Mouse (Mus musculus) erythroblast, embryonic 14.5 days (primary cell): ENCODE results near the gene Mef2b. TPM values are rescaled to one million over a fixed set of nuclear protein-coding genes. Genes with fewer than 3 reads are reported as not detected.
A peak's percentile ranks its signal among the peaks of the same experiment; 100 is the strongest.

Source experiments
- H3K27me3 ChIP-seq: 2 replicates; pipeline ENCODE4 v1.6.1; 2012; ENCODE audit warnings: inconsistent platforms; ENCODE audit not compliant: control insufficient read depth
- H3K36me3 ChIP-seq: 2 replicates; pipeline ENCODE4 v1.6.1; 2012; ENCODE audit warnings: mild to moderate bottlenecking, inconsistent platforms; ENCODE audit not compliant: control insufficient read depth
- H3K4me1 ChIP-seq: 2 replicates; pipeline ENCODE4 v1.6.1; 2012; ENCODE audit warnings: inconsistent platforms; ENCODE audit not compliant: control insufficient read depth
- H3K4me3 ChIP-seq: replicated peaks from 2 replicates; pipeline ENCODE3; 2012; ENCODE audit warnings: moderate library complexity, mild to moderate bottlenecking, inconsistent platforms
- H3K9me3 ChIP-seq: 2 replicates; pipeline ENCODE4 v1.6.1; 2012; ENCODE audit warnings: low read length, inconsistent platforms, mixed read lengths; ENCODE audit not compliant: control insufficient read depth
- GATA1 ChIP-seq: IDR thresholded peaks from 2 replicates; pipeline ENCODE4 v1.6.1; 2012; ENCODE audit warnings: low read length, inconsistent platforms, mixed read lengths
- TAL1 ChIP-seq: IDR thresholded peaks from 3 replicates; pipeline ENCODE4 v1.6.1; 2012; ENCODE audit warnings: low read length, inconsistent platforms, mixed read lengths
- polyA plus RNA-seq: library from polyadenylated mRNA; stranded (reverse); fragments of >175 nt; gene quantifications from 2 replicates; pipeline ENCODE4 v1.2.3, GENCODE M21; 2012

The Mef2b gene
- polyA plus RNA-seq, 1 experiment = 0.29 TPM

DNA sequence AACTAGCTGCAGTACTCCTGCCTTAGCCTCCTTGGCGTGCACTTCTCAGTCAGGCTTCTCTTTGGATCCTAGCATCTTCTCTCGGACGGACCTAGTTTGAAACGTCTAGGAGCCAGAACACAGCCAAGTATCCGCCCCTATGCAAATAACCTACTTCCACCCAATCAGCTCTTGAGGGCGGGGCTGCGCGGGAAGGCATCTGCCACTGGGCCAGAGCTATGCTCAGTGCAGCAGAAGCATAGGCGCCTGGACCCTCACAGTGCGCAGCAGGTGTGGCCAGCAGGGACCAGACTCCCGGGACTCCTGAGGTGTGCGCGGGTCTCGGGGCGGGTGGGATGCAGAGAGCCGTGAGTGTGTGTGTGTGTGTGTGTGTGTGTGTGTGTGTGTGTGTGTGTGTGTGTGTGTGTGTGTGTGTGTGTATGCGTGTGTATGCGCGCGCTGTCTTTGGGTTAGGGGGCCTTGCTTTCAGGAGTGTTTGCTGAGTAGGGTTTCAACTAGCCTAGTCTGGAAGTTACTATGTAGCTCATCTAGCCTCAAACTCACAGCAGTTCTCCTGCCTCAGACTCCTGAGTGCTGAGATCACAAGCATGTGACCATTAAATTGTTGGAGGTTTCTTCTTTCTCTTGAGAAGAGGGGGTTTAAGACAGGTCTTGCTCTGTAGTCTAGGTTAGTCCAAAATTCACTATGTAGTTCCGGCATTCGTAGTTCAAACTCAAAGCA, 13.2 kb downstream of the Mef2b start:
- Histone ChIP-seq H3K4me1 (peaks cover 16% of the 10 kb centered on the region), H3K9me3 (no peaks in the 10 kb centered on the region), H3K36me3 (no peaks in the 10 kb centered on the region), H3K4me3 (peak overlapping the region; percentile 28), H3K27me3 (peaks cover 31% of the 10 kb centered on the region)
- TF ChIP-seq TAL1 = no peak
- no peak for TF ChIP-seq GATA1

DNA sequence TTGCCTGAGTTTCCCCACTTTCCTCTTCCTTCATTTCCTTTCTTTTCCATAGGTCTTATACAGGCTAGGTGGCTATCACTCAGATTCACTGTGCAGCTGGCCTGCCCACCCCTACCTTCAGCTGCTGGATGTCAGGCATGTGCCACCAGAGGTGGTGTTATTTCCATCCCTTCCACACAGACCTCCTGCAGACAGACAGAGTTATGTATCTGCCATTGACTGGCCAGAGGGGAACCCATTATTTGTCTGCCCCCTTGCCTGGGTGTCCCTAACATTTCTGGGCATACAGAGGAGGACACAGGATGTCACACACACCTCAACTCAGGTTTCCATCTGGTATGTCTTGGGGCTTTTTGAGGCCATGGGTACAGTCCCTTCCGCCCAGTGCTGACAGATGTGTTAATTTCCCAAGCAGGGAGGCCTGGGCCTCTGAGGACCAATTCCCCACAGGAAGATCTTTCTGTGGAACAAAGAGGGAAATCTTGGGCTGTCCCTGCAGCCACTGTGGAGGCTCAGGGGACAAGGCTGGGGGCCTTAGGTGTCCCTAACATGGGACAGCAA, 17.8 kb downstream of the Mef2b start:
- no peaks in the 10 kb centered on the region for H3K9me3 ChIP-seq
- TF ChIP-seq TAL1 = no peak
- no peak for TF ChIP-seq GATA1
- peaks cover 64% of the 10 kb centered on the region for H3K27me3 ChIP-seq
- no peaks in the 10 kb centered on the region for H3K36me3 ChIP-seq
- H3K4me3 ChIP-seq = no peak overlapping the region
- peaks cover 21% of the 10 kb centered on the region for H3K4me1 ChIP-seq

DNA sequence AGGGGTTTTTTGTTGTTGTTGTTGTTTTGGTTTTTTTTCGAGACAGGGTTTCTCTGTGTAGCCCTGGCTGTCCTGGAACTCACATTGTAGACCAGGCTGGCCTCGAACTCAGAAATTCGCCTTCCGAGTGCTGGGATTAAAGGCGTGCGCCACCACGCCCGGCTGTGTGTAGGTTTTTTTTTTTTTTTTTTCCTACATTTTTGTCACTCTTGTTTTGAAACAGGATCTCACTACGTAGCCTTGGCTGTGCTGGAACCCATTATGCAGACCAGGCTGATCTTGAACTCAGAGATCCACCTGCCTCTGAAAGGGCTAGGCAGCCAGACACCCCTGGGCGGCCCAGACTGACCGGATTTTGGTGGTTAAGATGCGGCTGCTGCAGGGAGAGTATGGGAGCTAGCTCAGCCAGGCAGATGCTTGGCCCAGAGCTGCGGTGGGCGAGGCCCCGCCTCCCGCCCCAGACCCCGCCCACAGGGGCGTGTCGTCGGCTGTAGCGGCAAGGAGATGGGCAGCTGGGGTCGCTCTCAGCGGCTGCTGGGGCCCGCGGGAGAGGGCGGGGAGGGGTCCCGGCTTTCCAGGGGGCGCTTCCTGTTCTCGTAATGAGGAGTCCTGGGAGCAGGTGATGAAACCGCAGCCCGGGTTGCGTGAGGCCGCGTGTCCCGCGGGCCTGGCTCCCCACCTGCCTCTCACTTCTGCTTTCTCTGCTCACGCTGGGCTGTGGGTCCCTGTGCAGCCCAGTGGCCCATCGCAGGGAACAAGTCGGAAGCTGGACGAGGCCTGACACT, 18.8 kb downstream of the Mef2b start:
- H3K9me3 ChIP-seq = no peaks in the 10 kb centered on the region
- TF ChIP-seq GATA1 (no peak), TAL1 (no peak)
- peaks cover 62% of the 10 kb centered on the region for H3K27me3 ChIP-seq
- peaks cover 12% of the 10 kb centered on the region for H3K4me1 ChIP-seq
- H3K4me3 ChIP-seq = peak overlapping the region; percentile 65
- H3K36me3 ChIP-seq = no peaks in the 10 kb centered on the region

DNA sequence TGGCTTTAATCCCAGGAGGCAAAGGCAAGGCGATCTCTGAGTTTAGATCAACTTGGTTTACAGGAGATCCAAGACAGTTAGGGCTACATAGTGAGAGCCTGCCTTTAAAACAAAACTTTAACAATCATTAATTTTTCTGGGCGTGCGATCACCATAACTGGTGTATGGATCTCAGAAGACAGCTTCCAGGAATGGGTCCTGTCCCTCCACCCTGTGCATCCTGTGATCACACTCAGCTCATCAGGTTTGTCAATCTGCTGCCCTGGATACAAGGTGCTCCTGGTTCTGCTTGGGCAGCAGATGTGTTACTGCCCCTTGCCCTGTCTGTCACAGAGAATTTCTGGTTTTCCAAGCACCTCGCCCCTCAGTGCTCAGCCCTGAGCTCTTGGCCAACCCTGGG, 19.7 kb downstream of the Mef2b start:
- H3K36me3 ChIP-seq = no peaks in the 10 kb centered on the region
- TF ChIP-seq GATA1 = no peak
- no peak for TF ChIP-seq TAL1
- H3K27me3 ChIP-seq = peaks cover 67% of the 10 kb centered on the region
- H3K4me3 ChIP-seq = no peak overlapping the region
- H3K9me3 ChIP-seq = no peaks in the 10 kb centered on the region
- peaks cover 12% of the 10 kb centered on the region for H3K4me1 ChIP-seq

DNA sequence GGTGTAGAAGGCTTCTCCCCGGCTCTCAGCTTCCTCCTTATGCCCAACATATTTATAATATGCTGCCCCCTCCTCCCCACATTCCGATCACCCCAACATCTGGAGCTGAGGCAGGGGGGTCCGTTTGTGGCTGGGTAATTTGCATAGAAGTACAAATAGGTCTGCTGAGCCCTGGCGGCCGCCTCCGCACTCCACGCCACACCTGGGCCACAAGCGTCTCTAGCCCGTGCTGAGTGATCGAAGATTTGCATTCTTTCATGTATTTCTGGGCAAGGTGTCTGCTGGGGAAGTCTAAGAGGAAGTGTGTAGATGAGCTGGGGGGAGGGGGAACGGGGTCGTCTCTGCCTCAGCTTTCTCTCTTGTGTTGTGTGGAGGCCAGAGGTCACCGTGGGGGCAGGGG, 20.5 kb downstream of the Mef2b start:
- H3K27me3 ChIP-seq = peaks cover 67% of the 10 kb centered on the region
- peaks cover 13% of the 10 kb centered on the region for H3K4me1 ChIP-seq
- H3K9me3 ChIP-seq = no peaks in the 10 kb centered on the region
- TF ChIP-seq TAL1 (no peak), GATA1 (no peak)
- H3K4me3 ChIP-seq = no peak overlapping the region
- no peaks in the 10 kb centered on the region for H3K36me3 ChIP-seq

DNA sequence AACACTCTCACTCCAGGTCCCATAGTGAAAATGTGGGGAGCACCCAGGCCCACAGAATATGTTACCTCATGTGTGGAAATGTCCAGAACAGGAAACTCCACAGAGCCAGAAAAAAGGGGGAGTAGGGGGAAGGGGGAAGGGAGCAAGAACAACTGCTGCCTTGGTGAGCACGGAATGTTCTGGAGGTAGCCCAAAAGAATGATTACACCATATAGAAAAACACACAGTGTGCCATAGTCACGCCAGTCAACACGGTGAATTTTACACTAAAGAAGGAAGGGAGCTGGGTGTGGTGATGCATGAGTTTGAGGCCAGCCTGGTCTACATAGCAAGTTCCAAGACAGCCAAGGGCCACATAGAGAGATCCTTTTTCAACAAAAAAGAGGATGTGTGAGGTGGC, 23.8 kb downstream of the Mef2b start:
- Histone ChIP-seq H3K27me3 (peaks cover 68% of the 10 kb centered on the region), H3K4me3 (no peak overlapping the region), H3K9me3 (no peaks in the 10 kb centered on the region), H3K36me3 (no peaks in the 10 kb centered on the region), H3K4me1 (peaks cover 19% of the 10 kb centered on the region)
- TF ChIP-seq GATA1 (no peak), TAL1 (no peak)

DNA sequence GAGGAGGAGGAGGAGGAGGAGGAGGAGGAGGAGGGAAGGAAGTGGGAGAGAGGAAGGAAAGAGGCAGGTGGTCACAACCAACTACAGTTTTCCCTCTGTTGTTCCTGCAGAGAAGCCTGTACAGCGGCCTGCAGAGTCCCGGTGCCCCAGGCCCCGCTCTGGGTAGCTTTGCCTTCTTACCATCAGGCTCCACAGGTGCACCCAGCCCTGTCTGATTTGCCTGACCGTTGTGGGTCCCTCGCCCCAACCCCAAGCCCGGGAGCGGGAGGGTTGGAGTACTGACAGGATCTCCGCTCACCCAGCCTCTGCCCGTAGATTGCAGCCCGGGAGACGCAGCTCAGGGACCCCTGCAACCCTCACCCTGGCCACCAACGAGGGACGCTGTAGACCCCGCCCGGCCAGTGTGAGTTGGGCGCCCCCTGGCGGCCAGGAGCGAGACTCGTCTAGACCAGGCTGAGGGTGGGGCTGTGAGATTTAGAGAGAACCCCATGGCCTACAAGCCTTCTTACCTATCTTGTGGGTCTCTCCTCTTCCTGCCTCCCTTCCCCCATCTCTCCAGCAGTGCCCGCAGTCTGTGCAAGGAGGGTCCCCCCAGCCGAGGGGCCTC, 27.1 kb downstream of the Mef2b start:
- Histone ChIP-seq H3K36me3 (no peaks in the 10 kb centered on the region), H3K4me3 (no peak overlapping the region), H3K27me3 (peaks cover 40% of the 10 kb centered on the region), H3K9me3 (no peaks in the 10 kb centered on the region), H3K4me1 (peaks cover 30% of the 10 kb centered on the region)
- TF ChIP-seq GATA1 = no peak

DNA sequence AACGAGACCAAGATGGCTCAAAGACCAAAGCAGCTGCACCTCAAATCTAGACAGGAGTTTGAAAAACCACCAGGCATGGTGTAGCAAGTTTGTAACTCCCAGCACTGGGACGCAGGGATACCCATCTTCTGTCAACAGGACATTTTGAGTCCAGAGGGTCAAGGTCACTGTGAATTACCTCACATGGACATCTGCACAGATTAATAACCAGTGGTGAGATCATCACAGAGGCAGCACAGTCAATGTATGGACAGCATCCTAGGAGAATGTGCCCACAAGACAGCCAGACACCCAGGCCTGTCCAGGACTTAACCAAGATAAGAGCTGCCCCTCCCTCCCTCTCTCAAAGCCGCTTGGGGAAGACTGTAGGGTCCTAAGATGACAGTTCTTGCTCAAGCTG, 30.6 kb downstream of the Mef2b start:
- TF ChIP-seq TAL1 (no peak), GATA1 (no peak)
- H3K9me3 ChIP-seq = no peaks in the 10 kb centered on the region
- H3K36me3 ChIP-seq = peaks cover 10% of the 10 kb centered on the region
- peaks cover 58% of the 10 kb centered on the region for H3K4me1 ChIP-seq
- H3K27me3 ChIP-seq = peaks cover 22% of the 10 kb centered on the region
- no peak overlapping the region for H3K4me3 ChIP-seq

DNA sequence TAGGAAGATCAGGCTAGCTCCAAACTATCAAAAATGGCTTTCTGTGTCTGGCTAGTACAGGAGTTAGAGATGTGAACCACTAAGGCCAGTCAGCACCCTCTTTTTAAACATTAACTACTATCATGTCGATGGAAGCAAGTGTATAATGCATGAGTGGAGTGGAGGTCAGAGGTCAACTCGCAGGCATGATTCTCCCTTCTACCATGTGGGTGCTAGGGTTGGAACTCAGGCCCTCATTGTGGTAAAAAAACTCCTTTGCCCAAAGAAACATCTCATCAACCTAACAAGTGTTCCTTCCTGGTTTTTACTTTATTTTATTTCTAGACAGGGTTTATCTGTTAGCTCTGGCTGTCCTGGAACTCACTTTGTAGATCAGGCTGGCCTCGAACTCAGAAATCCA, 31.2 kb downstream of the Mef2b start:
- H3K4me1 ChIP-seq = peaks cover 58% of the 10 kb centered on the region

More for the DNA sequence above, 31.2 kb downstream of the Mef2b start:
- H3K36me3 ChIP-seq = peaks cover 13% of the 10 kb centered on the region
- TF ChIP-seq GATA1 (no peak), TAL1 (no peak)
- no peaks in the 10 kb centered on the region for H3K9me3 ChIP-seq
- H3K27me3 ChIP-seq = peaks cover 16% of the 10 kb centered on the region
- H3K4me3 ChIP-seq = no peak overlapping the region
